Mouse (Mus musculus) MEL (cell line): ENCODE measurements around the gene Cysrt1. TPM values are rescaled to one million over a fixed set of nuclear protein-coding genes. Genes with fewer than 3 reads are reported as not detected.

Source experiments
- DNase-seq: peaks from one replicate; pipeline ENCODE4 v3.0.0; 2011; ENCODE audit warnings: low read depth, low spot score
- H3K27ac ChIP-seq: 2 replicates; pipeline ENCODE4 v1.5.1; 2012; ENCODE audit warnings: low read depth, mild to moderate bottlenecking, control low read depth, low read length, moderate library complexity; ENCODE audit not compliant: control insufficient read depth
- H3K27me3 ChIP-seq, 2 experiments: fragments of 150-350 bp in 1 of 2; sonication (generic) in 1 of 2; 2 replicates each; pipeline ENCODE4 v1.6.1; 2012; ENCODE audit warnings: low read length in 2 of 2, mild to moderate bottlenecking in 2 of 2, improper control_type of control experiment in 1 of 2, moderate library complexity in 1 of 2; ENCODE audit not compliant: insufficient read depth in 2 of 2, control insufficient read depth in 1 of 2
- H3K36me3 ChIP-seq, 2 experiments: 2 replicates each; pipeline ENCODE4 v1.6.1; 2012 to 2014; ENCODE audit warnings: low read length in 2 of 2, improper control_type of control experiment in 1 of 2, inconsistent platforms in 1 of 2, mild to moderate bottlenecking in 1 of 2; ENCODE audit not compliant: insufficient read depth in 2 of 2, control insufficient read depth in 1 of 2
- H3K4me1 ChIP-seq, 2 experiments: fragments of 150-350 bp in 1 of 2; sonication (generic) in 1 of 2; 2 replicates each; pipeline ENCODE4 v1.6.1; 2012; ENCODE audit warnings: low read length in 2 of 2, improper control_type of control experiment in 1 of 2, mild to moderate bottlenecking in 1 of 2; ENCODE audit not compliant: insufficient read depth in 2 of 2, control insufficient read depth in 1 of 2
- H3K4me3 ChIP-seq, 2 experiments: fragments of 150-350 bp in 1 of 2; sonication (generic) in 1 of 2; 2 replicates each; pipeline ENCODE4 v1.5.1; 2012; ENCODE audit warnings: low read depth in 2 of 2, low read length in 2 of 2, mild to moderate bottlenecking in 2 of 2, moderate library complexity in 2 of 2, control low read depth in 1 of 2, improper control_type of control experiment in 1 of 2; ENCODE audit not compliant: control insufficient read depth in 1 of 2, insufficient read depth in 1 of 2
- H3K79me2 ChIP-seq: 2 replicates; pipeline ENCODE4 v1.6.1; 2012; ENCODE audit warnings: mild to moderate bottlenecking, low read length, moderate library complexity; ENCODE audit not compliant: control insufficient read depth, poor library complexity, insufficient read depth
- H3K9ac ChIP-seq: 2 replicates; pipeline ENCODE4 v1.6.1; 2012; ENCODE audit warnings: low read depth, mild to moderate bottlenecking, control low read depth, low read length, moderate library complexity; ENCODE audit not compliant: control insufficient read depth, poor library complexity, severe bottlenecking
- H3K9me3 ChIP-seq: fragments of 150-350 bp; sonication (generic); replicated peaks from 2 replicates; pipeline ENCODE4 v1.6.1; 2012; ENCODE audit warnings: mild to moderate bottlenecking, low read length, improper control_type of control experiment, moderate library complexity; ENCODE audit not compliant: insufficient read depth
- BHLHE40 ChIP-seq: IDR thresholded peaks from 2 replicates; pipeline ENCODE4 v1.6.1; 2012; ENCODE audit warnings: low read depth, mild to moderate bottlenecking, inconsistent platforms, low read length, improper control_type of control experiment, borderline replicate concordance
- CHD1 ChIP-seq: IDR thresholded peaks from 2 replicates; pipeline ENCODE4 v1.6.1; 2012; ENCODE audit warnings: low read depth, mild to moderate bottlenecking, inconsistent platforms, low read length, improper control_type of control experiment
- EP300 ChIP-seq, 2 experiments: IDR thresholded peaks; 2 replicates each; pipeline ENCODE4 v1.6.1; 2011; ENCODE audit warnings: improper control_type of control experiment in 2 of 2, low read length in 2 of 2, low read depth in 1 of 2, mild to moderate bottlenecking in 1 of 2
- ETS1 ChIP-seq: IDR thresholded peaks from 2 replicates; pipeline ENCODE4 v1.6.1; 2012; ENCODE audit warnings: low read depth, mild to moderate bottlenecking, inconsistent platforms, low read length, improper control_type of control experiment, moderate library complexity
- GABPA ChIP-seq: IDR thresholded peaks from 2 replicates; pipeline ENCODE4 v1.6.1; 2012; ENCODE audit warnings: low read depth, mild to moderate bottlenecking, inconsistent platforms, low read length, improper control_type of control experiment, moderate library complexity
- GATA1 ChIP-seq: IDR thresholded peaks from 2 replicates; pipeline ENCODE4 v1.6.1; 2011; ENCODE audit warnings: low read depth, low read length, improper control_type of control experiment
- JUND ChIP-seq: IDR thresholded peaks from 2 replicates; pipeline ENCODE4 v1.6.1; 2011; ENCODE audit warnings: low read depth, mild to moderate bottlenecking, improper control_type of control experiment, low read length
- KAT2A ChIP-seq: conservative IDR thresholded peaks from 2 replicates; pipeline ENCODE4 v1.6.1; 2012; ENCODE audit warnings: low read depth, low read length, improper control_type of control experiment, inconsistent platforms
- MAFK ChIP-seq: IDR thresholded peaks from 2 replicates; pipeline ENCODE4 v1.6.1; 2011; ENCODE audit warnings: low read depth, mild to moderate bottlenecking, low read length, improper control_type of control experiment, borderline replicate concordance
- MAX ChIP-seq: IDR thresholded peaks from 2 replicates; pipeline ENCODE4 v1.6.1; 2011; ENCODE audit warnings: low read length, improper control_type of control experiment
- MAZ ChIP-seq: IDR thresholded peaks from 2 replicates; pipeline ENCODE4 v1.6.1; 2012; ENCODE audit warnings: low read depth, mild to moderate bottlenecking, inconsistent platforms, low read length, improper control_type of control experiment
- MXI1 ChIP-seq: IDR thresholded peaks from 2 replicates; pipeline ENCODE4 v1.6.1; 2011; ENCODE audit warnings: mild to moderate bottlenecking, low read depth, low read length, improper control_type of control experiment
- MYB ChIP-seq: IDR thresholded peaks from 2 replicates; pipeline ENCODE4 v1.6.1; 2011; ENCODE audit warnings: mild to moderate bottlenecking, low read depth, low read length, improper control_type of control experiment
- NRF1 ChIP-seq: IDR thresholded peaks from 2 replicates; pipeline ENCODE4 v1.6.1; 2014; ENCODE audit warnings: low read depth, mild to moderate bottlenecking, inconsistent platforms, low read length, improper control_type of control experiment, moderate library complexity; ENCODE audit not compliant: poor library complexity, insufficient read depth, severe bottlenecking
- POLR2A ChIP-seq, 2 experiments: IDR thresholded peaks; 2 replicates each; pipeline ENCODE4 v1.6.1; 2011 to 2012; ENCODE audit warnings: low read length in 2 of 2, mild to moderate bottlenecking in 2 of 2, control low read depth in 1 of 2, improper control_type of control experiment in 1 of 2, low read depth in 1 of 2, moderate library complexity in 1 of 2; ENCODE audit not compliant: control insufficient read depth in 1 of 2, insufficient read depth in 1 of 2, poor library complexity in 1 of 2
- POLR2AphosphoS2 ChIP-seq: IDR thresholded peaks from 2 replicates; pipeline ENCODE4 v1.6.1; 2011; ENCODE audit warnings: low read length, improper control_type of control experiment
- RAD21 ChIP-seq: IDR thresholded peaks from 2 replicates; pipeline ENCODE4 v1.6.1; 2011; ENCODE audit warnings: mild to moderate bottlenecking, low read depth, low read length, improper control_type of control experiment
- RCOR1 ChIP-seq: IDR thresholded peaks from 2 replicates; pipeline ENCODE4 v1.6.1; 2012; ENCODE audit warnings: low read depth, mild to moderate bottlenecking, inconsistent platforms, low read length, improper control_type of control experiment
- SIN3A ChIP-seq: IDR thresholded peaks from 2 replicates; pipeline ENCODE4 v1.6.1; 2012; ENCODE audit warnings: low read length, improper control_type of control experiment, inconsistent platforms
- SMC3 ChIP-seq: IDR thresholded peaks from 2 replicates; pipeline ENCODE4 v1.6.1; 2011; ENCODE audit warnings: low read depth, low read length, improper control_type of control experiment
- TBP ChIP-seq: IDR thresholded peaks from 2 replicates; pipeline ENCODE4 v1.8.0; 2011; ENCODE audit warnings: low read depth, low read length, improper control_type of control experiment
- TCF12 ChIP-seq: IDR thresholded peaks from 2 replicates; pipeline ENCODE4 v1.6.1; 2014; ENCODE audit warnings: low read depth, mild to moderate bottlenecking, inconsistent platforms, low read length, improper control_type of control experiment, moderate library complexity
- UBTF ChIP-seq: IDR thresholded peaks from 2 replicates; pipeline ENCODE4 v1.6.1; 2012; ENCODE audit warnings: low read depth, mild to moderate bottlenecking, inconsistent platforms, low read length, improper control_type of control experiment, moderate library complexity, borderline replicate concordance; ENCODE audit not compliant: insufficient read depth
- ZKSCAN1 ChIP-seq: IDR thresholded peaks from 2 replicates; pipeline ENCODE4 v1.6.1; 2012; ENCODE audit warnings: low read depth, mild to moderate bottlenecking, inconsistent platforms, low read length, improper control_type of control experiment, moderate library complexity
- ZNF384 ChIP-seq: IDR thresholded peaks from 2 replicates; pipeline ENCODE4 v1.6.1; 2012; ENCODE audit warnings: low read depth, mild to moderate bottlenecking, inconsistent platforms, low read length, improper control_type of control experiment
- polyA plus RNA-seq, 2 experiments: library from polyadenylated mRNA; stranded (reverse) in 1 of 2; unstranded in 1 of 2; fragments of >175 nt in 1 of 2; fragments of >200 nt in 1 of 2; gene quantifications; 2 replicates each; pipeline versions ENCODE4 v1.2.1 to v1.2.4; 2012; ENCODE audit warnings: low replicate concordance in 2 of 2, low read depth in 1 of 2; ENCODE audit not compliant: insufficient read length in 2 of 2, insufficient read depth in 1 of 2, missing spikeins in 1 of 2
- total RNA-seq: library from RNA; depleted of rRNA; stranded (reverse); fragments of 300-350 nt; gene quantifications from 2 replicates; pipeline ENCODE4 v1.2.3, GENCODE M21; 2012

Cysrt1 gene
- total and polyA plus RNA-seq, 3 experiments = 0.15 to 0.19 TPM; not detected in 1

DNA sequence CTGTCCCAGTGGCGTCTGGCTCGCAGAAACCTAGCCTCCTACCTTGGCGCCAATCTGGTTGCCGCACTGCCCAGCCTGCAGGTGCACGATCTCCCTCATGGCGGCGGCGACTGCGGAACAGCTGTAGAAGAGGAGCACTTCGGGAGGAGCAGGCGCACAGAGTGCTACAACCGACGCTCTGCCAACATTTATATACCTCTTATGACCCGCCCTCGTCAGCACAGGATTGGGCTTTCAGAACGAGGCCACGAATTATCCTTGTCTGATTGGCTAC lies 17.8 kb downstream of the Cysrt1 start, which contains the start of gene Tubb4b (continued):
- no peak for TF ChIP-seq ETS1
- TF ChIP-seq ZNF384 = no peak
- TF ChIP-seq NRF1 = peak; percentile 61; the same call in 1 of the 2 replicates
- peak; percentile 99 for TF ChIP-seq TBP
- 0 out of 2 replicates have a peak, but pooled peaks have one; percentile 9 for TF ChIP-seq KAT2A
- TF ChIP-seq POLR2A (IDR thresholded peaks at IDR 0.05; ENCODE audit: control insufficient read depth in 1 of 2, insufficient read depth in 1 of 2, low read depth in 1 of 2, low read length in 2 of 2, poor library complexity in 1 of 2) = peak; percentile 99 to 100
- TF ChIP-seq JUND = no peak
- TF ChIP-seq SIN3A = peak; percentile 27; the same call in 1 of the 2 replicates

DNA sequence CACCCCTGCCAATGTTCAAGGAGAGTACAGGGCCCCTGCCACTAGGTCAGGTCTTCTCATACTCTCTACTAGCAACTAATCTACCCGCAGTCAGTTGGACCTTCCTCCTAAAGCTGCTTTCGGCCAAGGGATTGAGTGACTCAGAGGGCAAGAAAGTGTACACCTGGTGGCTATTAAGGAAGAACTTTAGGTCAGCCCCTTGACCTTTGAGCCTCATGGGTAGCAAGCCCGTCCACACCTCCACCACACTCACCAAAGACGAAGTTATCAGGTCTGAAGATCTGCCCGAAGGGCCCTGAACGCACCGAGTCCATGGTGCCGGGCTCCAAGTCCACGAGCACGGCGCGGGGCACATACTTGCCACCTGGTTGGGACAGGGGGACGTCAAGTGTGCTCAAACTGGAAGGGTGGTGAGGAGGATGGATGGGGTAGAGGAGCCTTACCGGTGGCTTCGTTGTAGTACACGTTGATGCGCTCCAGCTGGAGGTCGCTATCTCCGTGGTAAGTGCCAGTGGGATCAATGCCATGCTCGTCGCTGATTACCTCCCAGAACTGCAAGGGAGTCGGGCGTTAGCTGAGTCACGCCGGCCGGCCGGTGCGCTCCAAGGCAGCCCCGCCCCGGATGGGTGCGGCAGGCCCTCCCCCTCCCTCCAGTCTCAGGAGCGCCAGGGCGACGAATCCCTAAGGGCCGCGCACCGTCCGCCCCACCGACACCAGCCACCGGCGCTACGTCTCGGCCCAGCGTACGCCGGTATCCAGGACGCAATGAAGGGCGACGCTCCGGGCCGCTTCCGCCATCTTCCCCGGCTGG lies 18.4 kb downstream of the Cysrt1 start:
- H3K9ac ChIP-seq = peak overlapping the region; percentile 99
- H3K4me1 ChIP-seq = peaks cover 5 to 14% of the 10 kb centered on the region in 2 experiments; a peak in 3 of 4 replicates
- H3K27me3 ChIP-seq = no peaks in the 10 kb centered on the region
- peaks cover 6 to 7% of the 10 kb centered on the region in 2 experiments for H3K36me3 ChIP-seq
- peaks cover 17% of the 10 kb centered on the region for H3K79me2 ChIP-seq
- peak; percentile 94 for DNase-seq
- peak overlapping the region; percentile 96 to 97 for H3K4me3 ChIP-seq
- peak overlapping the region; percentile 98 for H3K27ac ChIP-seq
- 0 out of 2 replicates have a peak, but pooled peaks have one; percentile 34 for TF ChIP-seq POLR2AphosphoS2
- TF ChIP-seq GABPA = peak; percentile 88
- peak; percentile 59; the same call in 1 of the 2 replicates for TF ChIP-seq MAFK
- peak; percentile 75 for TF ChIP-seq MAX
- no peak for TF ChIP-seq RAD21
- 0 out of 2 replicates have a peak, but pooled peaks have one; percentile 91 for TF ChIP-seq CHD1
- TF ChIP-seq TBP = peak; percentile 31; the same call in 1 of the 2 replicates
- TF ChIP-seq UBTF = peak; percentile 38; the same call in 1 of the 2 replicates
- TF ChIP-seq MAZ = peak; percentile 81; the same call in 1 of the 2 replicates
- peak; percentile 97 for TF ChIP-seq SIN3A
- TF ChIP-seq RCOR1 = 0 out of 2 replicates have a peak, but pooled peaks have one; percentile 25
- TF ChIP-seq EP300 (IDR thresholded peaks at IDR 0.05; ENCODE audit: low read depth in 1 of 2, low read length in 2 of 2) = peak; percentile 57 to 83
- peak; percentile 90 for TF ChIP-seq ETS1
- TF ChIP-seq BHLHE40 = no peak
- TF ChIP-seq ZKSCAN1 = no peak
- TF ChIP-seq MXI1 = peak; percentile 97
- no peak for TF ChIP-seq SMC3
- TF ChIP-seq GATA1 = peak; percentile 36; the same call in 1 of the 2 replicates
- TF ChIP-seq MYB = peak; percentile 77
- no peak for TF ChIP-seq NRF1
- TF ChIP-seq TCF12 = 0 out of 2 replicates have a peak, but pooled peaks have one; percentile 38
- H3K9me3 ChIP-seq = no peaks in the 10 kb centered on the region
